Mouse (Mus musculus) intestine, embryonic 16.5 days (tissue): ENCODE measurements at regions not wholly inside any gene's neighbourhood (a gene's known extent, or its start where the extent isn't known, plus 50 kb on each side); places are given as distances from the start of the nearest gene placed in this dataset. TPM values are rescaled to one million over a fixed set of nuclear protein-coding genes. Genes with fewer than 3 reads are reported as not detected.

Source experiments
- microRNA-seq: library from miRNA; unstranded; fragments of <30 nt; microRNA quantifications from one replicate; pipeline ENCODE4, GENCODE M21; 2016

Small RNA genes lying in the stretch of these regions (microRNA-seq; reads per million reads assigned to microRNA genes)
- not detected for gene Gm44301
